Mouse (Mus musculus) layer of hippocampus, adult 2 months (tissue): ENCODE data around the gene Zfp575. TPM values are rescaled to one million over a fixed set of nuclear protein-coding genes. Genes with fewer than 3 reads are reported as not detected.

Experiments used
- DNase-seq, 2 experiments: peaks; one replicate each; pipeline ENCODE4 v3.0.0; 2022; ENCODE audit warnings: low spot score in 2 of 2
- H3K27ac ChIP-seq: fragments of 200-600 bp; 2 replicates; pipeline ENCODE4 v1.8.1; 2022
- H3K4me3 ChIP-seq: fragments of 200-600 bp; 2 replicates; pipeline ENCODE4 v1.8.1; 2022; ENCODE audit warnings: mild to moderate bottlenecking
- CTCF ChIP-seq: fragments of 200-600 bp; conservative IDR thresholded peaks from 2 replicates; pipeline ENCODE4 v1.8.1; 2022; ENCODE audit warnings: antibody characterized with exemption, mild to moderate bottlenecking, moderate library complexity
- total RNA-seq, 2 experiments: library from RNA; stranded (reverse); gene quantifications; 2 replicates each; pipeline ENCODE4 v1.2.3; 2021

Gene Zfp575
- total RNA-seq, 2 experiments from 2014 or later: 5.2 to 6.7 TPM

DNA sequence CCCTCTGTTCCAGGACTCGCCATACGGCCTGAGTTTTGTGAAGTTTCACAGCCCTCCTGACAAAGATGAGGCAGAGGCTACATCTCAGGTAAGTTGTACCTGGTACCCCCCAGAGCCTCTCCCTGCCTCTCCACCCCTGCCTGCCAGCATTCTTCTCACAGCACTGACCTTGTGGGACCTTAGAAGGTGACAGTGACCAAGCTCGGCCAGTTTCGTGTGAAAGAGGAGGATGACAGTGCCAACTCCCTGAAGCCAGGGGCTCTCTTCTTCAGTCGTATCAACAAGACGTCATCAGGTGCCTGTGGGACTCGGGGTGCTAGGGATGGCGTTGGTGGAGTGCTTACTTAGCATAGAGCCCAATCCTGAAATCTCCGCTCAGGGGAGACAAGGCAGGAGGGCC, 21.2 kb downstream of the Zfp575 start:
- no peak overlapping the region for H3K4me3 ChIP-seq
- no peak for DNase-seq
- no peak overlapping the region for H3K27ac ChIP-seq
- TF ChIP-seq CTCF: no peak

- Histone ChIP-seq H3K27ac (no peak overlapping the region), H3K4me3 (no peak overlapping the region)
- DNase-seq: no peak
Measured at GRCm38 (mm10) chr7:24565627-24566026, 21.8 kb downstream of the Zfp575 start.

DNA sequence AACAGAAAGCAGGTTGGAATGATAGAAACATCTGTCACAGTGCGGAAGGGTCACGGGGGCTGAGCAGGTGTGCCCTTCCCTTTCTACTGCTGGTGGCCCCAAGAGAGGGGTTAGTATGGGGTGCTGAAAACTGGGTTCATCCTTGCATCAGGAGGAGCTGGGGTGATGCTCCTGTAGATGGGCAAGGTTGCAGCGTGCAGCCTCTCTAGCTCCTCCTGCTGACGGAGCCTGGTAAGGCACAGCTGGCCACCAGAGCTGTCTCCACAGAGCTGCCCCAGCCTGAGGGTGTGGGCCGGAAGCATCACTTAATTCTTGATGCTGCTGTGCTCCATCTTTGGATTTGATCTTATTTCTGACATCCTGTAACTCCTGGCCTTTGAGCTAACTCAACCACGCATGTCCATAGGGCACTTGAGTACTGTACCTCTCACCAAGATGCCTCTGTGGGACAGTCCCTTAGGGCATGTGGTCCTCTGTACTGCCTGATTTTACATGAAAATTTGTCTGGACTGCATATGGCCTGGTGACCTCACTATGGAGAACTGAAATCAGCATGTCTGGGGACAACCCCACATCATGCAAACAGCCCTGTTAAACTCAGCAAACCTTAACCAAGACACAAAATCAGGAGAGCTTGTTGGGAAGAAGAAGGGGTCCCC, 22.7 kb downstream of the Zfp575 start:
- no peak overlapping the region for H3K4me3 ChIP-seq
- peak in 1 of 2 experiments; percentile 73 for DNase-seq
- peak; percentile 92 for TF ChIP-seq CTCF
- H3K27ac ChIP-seq: no peak overlapping the region

More at GRCm38 (mm10) chr7:24565627-24566026, 21.8 kb downstream of the Zfp575 start:
- no peak for TF ChIP-seq CTCF

- Histone ChIP-seq H3K4me3 (no peak overlapping the region), H3K27ac (no peak overlapping the region)
- TF ChIP-seq CTCF: no peak
- DNase-seq: no peak
Measured at GRCm38 (mm10) chr7:24563837-24564206, 23.6 kb downstream of the Zfp575 start.

DNA sequence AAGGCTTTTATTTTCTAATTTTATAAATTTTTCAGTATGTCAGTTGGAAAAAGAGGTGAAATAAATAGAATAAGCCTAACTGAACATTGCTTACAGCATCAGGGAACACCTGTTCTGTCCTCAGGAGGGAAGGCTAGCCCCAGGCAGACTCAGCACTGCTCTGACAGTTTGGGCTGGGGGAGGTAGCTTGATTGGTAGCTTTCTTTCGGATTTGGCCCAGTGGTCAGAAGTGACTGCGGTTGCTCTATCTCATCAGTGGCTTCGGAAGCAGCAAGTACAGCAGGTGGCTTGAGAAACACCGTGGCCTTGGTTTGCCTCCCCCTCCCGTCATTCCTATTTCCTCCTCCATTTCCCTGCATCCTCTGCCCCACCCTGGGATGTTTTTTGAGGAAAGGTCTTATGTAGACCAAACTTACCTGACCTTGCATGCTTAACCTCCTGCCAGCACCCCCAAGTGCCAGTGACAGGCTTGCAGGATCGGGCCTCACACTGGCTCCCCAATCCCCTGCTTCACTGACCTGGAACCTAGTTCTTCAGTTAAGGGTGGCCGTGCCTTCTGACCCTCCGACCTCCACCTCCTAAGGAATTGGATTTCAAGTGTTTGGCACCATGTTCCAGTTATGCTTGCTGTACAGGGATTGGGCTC, 24.1 kb downstream of the Zfp575 start:
- H3K27ac ChIP-seq: no peak overlapping the region
- DNase-seq: no peak
- no peak for TF ChIP-seq CTCF
- H3K4me3 ChIP-seq: no peak overlapping the region

- DNase-seq: no peak
- H3K4me3 ChIP-seq: no peak overlapping the region
- TF ChIP-seq CTCF: no peak
- H3K27ac ChIP-seq: no peak overlapping the region
Measured at GRCm38 (mm10) chr7:24561450-24561849, 26.0 kb downstream of the Zfp575 start.

DNA sequence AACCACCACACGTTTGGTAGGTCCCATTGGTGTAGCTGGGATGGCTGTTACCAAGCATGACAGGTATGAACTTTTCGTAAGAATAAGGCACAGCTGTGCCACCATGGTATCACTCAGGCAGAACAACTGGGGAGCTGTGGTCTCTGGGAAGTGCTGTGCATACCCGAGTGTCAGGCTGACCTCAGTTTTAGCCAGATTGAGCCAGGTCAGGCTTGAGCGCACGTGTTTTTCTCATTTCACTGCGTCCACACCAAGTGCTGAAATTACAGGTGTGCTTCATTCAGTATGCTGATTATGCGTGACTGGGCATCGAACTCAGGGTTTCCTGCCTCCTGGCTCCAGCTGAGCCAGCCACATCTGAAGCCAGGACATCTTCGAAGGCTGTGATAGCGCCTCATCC, 31.7 kb downstream of the Zfp575 start:
- no peak for TF ChIP-seq CTCF
- H3K4me3 ChIP-seq: no peak overlapping the region
- DNase-seq: no peak
- H3K27ac ChIP-seq: no peak overlapping the region

- no peak for DNase-seq
- Histone ChIP-seq H3K27ac (no peak overlapping the region), H3K4me3 (no peak overlapping the region)
- TF ChIP-seq CTCF: no peak
Measured at GRCm38 (mm10) chr7:24551985-24552759, 35.3 kb downstream of the Zfp575 start.

DNA sequence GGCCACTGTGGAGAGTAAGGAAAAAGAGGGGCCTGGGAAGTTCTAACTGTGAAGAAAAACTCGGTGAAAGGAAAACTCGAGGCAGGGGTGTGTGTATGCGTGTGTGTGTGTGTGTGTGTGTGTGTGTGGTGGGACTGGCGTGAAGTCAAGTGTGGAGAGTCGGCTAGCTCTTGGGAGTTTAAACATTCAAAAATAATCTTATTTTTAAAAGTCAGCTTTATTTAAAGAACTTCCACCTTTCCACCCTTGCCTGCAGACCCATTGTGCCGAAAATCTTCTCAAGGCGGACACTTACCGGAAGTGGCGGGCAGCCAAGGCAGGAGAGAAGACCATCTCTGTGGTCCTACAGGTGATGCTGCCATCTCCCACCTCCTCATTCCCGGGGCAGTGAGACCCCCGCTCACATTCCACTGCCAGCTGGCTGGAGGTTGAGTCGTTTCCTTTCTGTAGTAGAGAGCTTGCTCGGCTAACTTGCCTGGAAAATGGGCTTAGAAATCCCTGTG, 39.9 kb downstream of the Zfp575 start:
- Histone ChIP-seq H3K27ac (peak overlapping the region; percentile 87), H3K4me3 (peak overlapping the region; percentile 82)
- no peak for DNase-seq
- no peak for TF ChIP-seq CTCF

GRCm38 (mm10) chr7:24546634-24547389, 40.6 kb downstream of the Zfp575 start:
- Histone ChIP-seq H3K27ac (peak overlapping the region; percentile 89), H3K4me3 (peak overlapping the region; percentile 82)
- DNase-seq: peak; percentile 99 to 100
- TF ChIP-seq CTCF: no peak

GRCm38 (mm10) chr7:24546068-24546614, 41.3 kb downstream of the Zfp575 start, which contains the start of the genes Pinlyp and Xrcc1:
Gene Pinlyp (minus strand): TSS chr7:24546118.
Gene Xrcc1 (plus strand): TSS chr7:24546289.
- no peak for DNase-seq
- Histone ChIP-seq H3K27ac (peak within 1 kb of the TSS; percentile 89), H3K4me3 (peak within 1 kb of the TSS; percentile 82)
- no peak for TF ChIP-seq CTCF

- DNase-seq: no peak
- no peak overlapping the region for H3K27ac ChIP-seq
- peak; percentile 61 for TF ChIP-seq CTCF
- H3K4me3 ChIP-seq: no peak overlapping the region
Measured at GRCm38 (mm10) chr7:24544506-24544905, 42.9 kb downstream of the Zfp575 start.

DNA sequence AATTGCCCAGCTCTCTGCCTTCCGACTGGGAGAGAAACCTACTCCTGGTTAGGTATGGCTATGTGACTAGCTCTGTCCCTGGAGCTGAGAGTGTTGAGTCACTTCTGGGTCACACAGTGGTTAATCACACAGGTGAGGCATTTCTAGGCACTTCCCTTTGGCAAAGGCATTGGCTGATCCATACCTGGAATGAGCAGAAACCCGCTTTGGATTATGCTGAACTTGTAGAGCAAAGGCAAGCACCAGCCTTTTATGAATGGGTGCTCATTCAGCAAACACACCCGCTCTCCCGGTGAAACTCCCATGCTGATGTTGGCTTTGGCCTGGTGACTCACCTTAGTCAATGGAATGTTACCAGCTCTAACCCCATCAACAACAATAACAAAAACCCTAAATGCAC, 47.8 kb downstream of the Zfp575 start:
- no peak for TF ChIP-seq CTCF
- H3K27ac ChIP-seq: no peak overlapping the region
- DNase-seq: no peak
- no peak overlapping the region for H3K4me3 ChIP-seq
